Mouse (Mus musculus) limb, embryonic 14.5 days (tissue): ENCODE data around the gene Ddah1. TPM values are rescaled to one million over a fixed set of nuclear protein-coding genes. Genes with fewer than 3 reads are reported as not detected.

Source experiments
- ATAC-seq: fragments of 200-750 bp; cut with Nextera tagmentation; 2 replicates; pipeline ENCODE4 v1.8.0; 2017; ENCODE audit warnings: low read depth, moderate number of reproducible peaks, moderate TSS enrichment; ENCODE audit not compliant: low FRiP score
- DNase-seq: peaks from one replicate; pipeline ENCODE4 v3.0.0-alpha.2; 2015; ENCODE audit warnings: low spot score
- H3K27ac ChIP-seq: fragments of 300-500 bp; sonication (generic); replicated peaks from 2 replicates; pipeline ENCODE4 v1.5.1; 2014; ENCODE audit warnings: low read depth, mild to moderate bottlenecking, low read length, moderate library complexity, mixed read lengths
- H3K27me3 ChIP-seq: fragments of 300-500 bp; sonication (generic); 2 replicates; pipeline ENCODE4 v1.6.1; 2014; ENCODE audit warnings: low read length, mixed read lengths; ENCODE audit not compliant: control insufficient read depth, insufficient read depth
- H3K36me3 ChIP-seq: fragments of 300-500 bp; sonication (generic); 2 replicates; pipeline ENCODE4 v1.6.1; 2014; ENCODE audit warnings: mild to moderate bottlenecking, low read length, moderate library complexity, mixed read lengths; ENCODE audit not compliant: control insufficient read depth, insufficient read depth
- H3K4me1 ChIP-seq: fragments of 300-500 bp; sonication (generic); 2 replicates; pipeline ENCODE4 v1.6.1; 2014; ENCODE audit warnings: antibody characterized with exemption, low read length, mixed read lengths; ENCODE audit not compliant: control insufficient read depth, insufficient read depth
- H3K4me2 ChIP-seq: fragments of 300-500 bp; sonication (generic); replicated peaks from 2 replicates; pipeline ENCODE4 v1.6.1; 2014; ENCODE audit warnings: low read depth, mild to moderate bottlenecking, low read length, moderate library complexity; ENCODE audit not compliant: severe bottlenecking
- H3K4me3 ChIP-seq: fragments of 300-500 bp; sonication (generic); replicated peaks from 2 replicates; pipeline ENCODE4 v1.5.1; 2014; ENCODE audit warnings: low read length
- H3K9ac ChIP-seq: fragments of 300-500 bp; sonication (generic); 2 replicates; pipeline ENCODE4 v1.6.1; 2014; ENCODE audit warnings: mild to moderate bottlenecking, low read depth, low read length, moderate library complexity; ENCODE audit not compliant: severe bottlenecking
- H3K9me3 ChIP-seq: fragments of 300-500 bp; sonication (generic); 2 replicates; pipeline ENCODE4 v1.6.1; 2016; ENCODE audit warnings: low read length; ENCODE audit not compliant: control insufficient read depth
- POLR2A ChIP-seq: fragments of 200-500 bp; IDR thresholded peaks from 2 replicates; pipeline ENCODE4 v1.8.0; 2012; ENCODE audit warnings: inconsistent platforms, mild to moderate bottlenecking, moderate library complexity, borderline replicate concordance; ENCODE audit not compliant: insufficient read depth, insufficient read length; ENCODE audit errors: extremely low read depth
- WGBS: fragments of 180-500 bp; shearing (Covaris S2); extraction: QIAGEN DNeasy Blood & Tissue Kit; methylation state at CpG from one replicate; pipeline ENCODE4 v1.1.7; 2014; 5-methylcytosine and 5-hydroxymethylcytosine counted together
- polyA plus RNA-seq, 2 experiments: library from polyadenylated mRNA; depleted of rRNA in 1 of 2; stranded (reverse) in 1 of 2; unstranded in 1 of 2; fragments of >200 nt; fragmentation: Nextera tagmentation in 1 of 2; extraction: Ambion mirVana in 1 of 2; gene quantifications; 2 replicates each; pipeline versions ENCODE4 v1.2.1 to v1.2.3; 2012 to 2014

Ddah1 gene
- polyA plus RNA-seq, 2 experiments: 32.2 to 48.2 TPM

- WGBS: over 99% methylated on average over 3 of the region's 3 CpGs
- DNase-seq: no peak
- Histone ChIP-seq H3K4me3 (no peak overlapping the region), H3K4me2 (no peak overlapping the region), H3K27ac (no peak overlapping the region), H3K27me3 (peaks cover 7% of the 10 kb centered on the region; the same call in 1 of the 2 replicates), H3K9me3 (no peaks in the 10 kb centered on the region), H3K36me3 (no peaks in the 10 kb centered on the region), H3K4me1 (peaks cover 13% of the 10 kb centered on the region), H3K9ac (no peak overlapping the region)
- no peak for ATAC-seq
- no peak for TF ChIP-seq POLR2A
Observed at GRCm38 (mm10) chr3:145763642-145763972, 5.1 kb downstream of the Ddah1 start.

- no peak for TF ChIP-seq POLR2A
Observed at GRCm38 (mm10) chr3:145764416-145764815, 5.9 kb downstream of the Ddah1 start.

GRCm38 (mm10) chr3:145768439-145768838 is 10.0 kb downstream of the Ddah1 start:
- Histone ChIP-seq H3K36me3 (no peaks in the 10 kb centered on the region), H3K27me3 (no peaks in the 10 kb centered on the region), H3K4me3 (no peak overlapping the region), H3K9me3 (no peaks in the 10 kb centered on the region), H3K27ac (no peak overlapping the region), H3K9ac (no peak overlapping the region), H3K4me2 (no peak overlapping the region), H3K4me1 (peaks cover 2% of the 10 kb centered on the region; the same call in 1 of the 2 replicates)
- 94% methylated on average over 4 of the region's 4 CpGs for WGBS
- no peak for ATAC-seq
- no peak for TF ChIP-seq POLR2A
- no peak for DNase-seq

More at GRCm38 (mm10) chr3:145764416-145764815, 5.9 kb downstream of the Ddah1 start:
- no peak for ATAC-seq
- Histone ChIP-seq H3K9ac (no peak overlapping the region), H3K36me3 (no peaks in the 10 kb centered on the region), H3K4me2 (no peak overlapping the region), H3K4me3 (no peak overlapping the region), H3K27ac (no peak overlapping the region), H3K9me3 (no peaks in the 10 kb centered on the region), H3K27me3 (no peaks in the 10 kb centered on the region), H3K4me1 (peaks cover 10% of the 10 kb centered on the region)
- DNase-seq: no peak
- WGBS: 83% methylated on average over 2 of the region's 2 CpGs

GRCm38 (mm10) chr3:145773384-145773783 is 14.9 kb downstream of the Ddah1 start:
- H3K27ac ChIP-seq: no peak overlapping the region
- no peak for TF ChIP-seq POLR2A
- ATAC-seq (no peak), DNase-seq (no peak)
- no peaks in the 10 kb centered on the region for H3K27me3 ChIP-seq
- H3K9ac ChIP-seq: no peak overlapping the region
- no peak overlapping the region for H3K4me3 ChIP-seq
- no peaks in the 10 kb centered on the region for H3K9me3 ChIP-seq
- H3K36me3 ChIP-seq: no peaks in the 10 kb centered on the region
- 0 out of 2 replicates have a peak, but pooled peaks cover 3% of the 10 kb centered on the region for H3K4me1 ChIP-seq
- no peak overlapping the region for H3K4me2 ChIP-seq
- WGBS: 88% methylated on average over 9 of the region's 9 CpGs

- no peaks in the 10 kb centered on the region for H3K36me3 ChIP-seq
- H3K9ac ChIP-seq: no peak overlapping the region
- no peak overlapping the region for H3K27ac ChIP-seq
- WGBS: 86% methylated on average over 7 of the region's 7 CpGs
- DNase-seq (no peak), ATAC-seq (no peak)
- no peaks in the 10 kb centered on the region for H3K27me3 ChIP-seq
- TF ChIP-seq POLR2A: no peak
- 0 out of 2 replicates have a peak, but pooled peaks cover 5% of the 10 kb centered on the region for H3K4me1 ChIP-seq
- H3K4me3 ChIP-seq: no peak overlapping the region
- H3K4me2 ChIP-seq: no peak overlapping the region
- H3K9me3 ChIP-seq: no peaks in the 10 kb centered on the region
Observed at GRCm38 (mm10) chr3:145774336-145774735, 15.9 kb downstream of the Ddah1 start.

GRCm38 (mm10) chr3:145775236-145775635 is 16.8 kb downstream of the Ddah1 start:
- Histone ChIP-seq H3K27ac (no peak overlapping the region), H3K9ac (no peak overlapping the region), H3K4me1 (peaks cover 9% of the 10 kb centered on the region), H3K9me3 (no peaks in the 10 kb centered on the region), H3K27me3 (no peaks in the 10 kb centered on the region), H3K4me3 (no peak overlapping the region), H3K36me3 (no peaks in the 10 kb centered on the region), H3K4me2 (no peak overlapping the region)
- no peak for ATAC-seq
- no peak for DNase-seq
- TF ChIP-seq POLR2A: no peak
- WGBS: 73% methylated on average over 5 of the region's 5 CpGs
